Mouse (Mus musculus) ES-Bruce4 (cell line): ENCODE data around the gene Arl15. TPM values are rescaled to one million over a fixed set of nuclear protein-coding genes. Genes with fewer than 3 reads are reported as not detected.

Experiments
- H3K27ac ChIP-seq: 2 replicates; pipeline ENCODE4 v1.5.1; 2012; ENCODE audit warnings: low read length, inconsistent platforms; ENCODE audit not compliant: insufficient read depth
- H3K27me3 ChIP-seq: 2 replicates; pipeline ENCODE4 v1.6.1; 2012; ENCODE audit warnings: mild to moderate bottlenecking, low read length, inconsistent platforms; ENCODE audit not compliant: control insufficient read depth, poor library complexity, insufficient read depth, severe bottlenecking
- H3K36me3 ChIP-seq: 2 replicates; pipeline ENCODE4 v1.6.1; 2012; ENCODE audit warnings: inconsistent platforms, mild to moderate bottlenecking, low read length, moderate library complexity; ENCODE audit not compliant: control insufficient read depth, poor library complexity, insufficient read depth, severe bottlenecking
- H3K4me1 ChIP-seq: one replicate; pipeline ENCODE4 v1.8.1; 2011; ENCODE audit warnings: low read length; ENCODE audit not compliant: control insufficient read depth, insufficient read depth
- H3K4me3 ChIP-seq: 2 replicates; pipeline ENCODE4 v1.5.1; 2011; ENCODE audit warnings: low read depth, mild to moderate bottlenecking, low read length
- H3K9ac ChIP-seq: 2 replicates; pipeline ENCODE4 v1.6.1; 2012; ENCODE audit warnings: low read depth, mild to moderate bottlenecking, inconsistent platforms; ENCODE audit not compliant: poor library complexity, severe bottlenecking
- H3K9me3 ChIP-seq: replicated peaks from 2 replicates; pipeline ENCODE4 v1.6.1; 2012; ENCODE audit warnings: mild to moderate bottlenecking, low read length, inconsistent platforms; ENCODE audit not compliant: control insufficient read depth, poor library complexity, insufficient read depth, severe bottlenecking
- CTCF ChIP-seq: IDR thresholded peaks from one replicate; pipeline ENCODE4 v1.8.1; 2011; ENCODE audit warnings: low read depth, low read length
- EP300 ChIP-seq: IDR thresholded peaks from 2 replicates; pipeline ENCODE4 v1.6.1; 2011; ENCODE audit warnings: low read depth, low read length; ENCODE audit not compliant: insufficient read depth
- POLR2A ChIP-seq: IDR thresholded peaks from one replicate; pipeline ENCODE4 v1.8.1; 2011; ENCODE audit warnings: low read length; ENCODE audit not compliant: insufficient read depth
- polyA plus RNA-seq: library from polyadenylated mRNA; stranded (reverse); fragments of >200 nt; gene quantifications from 2 replicates; pipeline ENCODE4 v1.2.4, GENCODE M21; 2011; ENCODE audit warnings: low read depth; ENCODE audit not compliant: missing spikeins, insufficient read depth, insufficient read length

Gene Arl15
- polyA plus RNA-seq, 1 experiment, result 53.3 TPM

DNA sequence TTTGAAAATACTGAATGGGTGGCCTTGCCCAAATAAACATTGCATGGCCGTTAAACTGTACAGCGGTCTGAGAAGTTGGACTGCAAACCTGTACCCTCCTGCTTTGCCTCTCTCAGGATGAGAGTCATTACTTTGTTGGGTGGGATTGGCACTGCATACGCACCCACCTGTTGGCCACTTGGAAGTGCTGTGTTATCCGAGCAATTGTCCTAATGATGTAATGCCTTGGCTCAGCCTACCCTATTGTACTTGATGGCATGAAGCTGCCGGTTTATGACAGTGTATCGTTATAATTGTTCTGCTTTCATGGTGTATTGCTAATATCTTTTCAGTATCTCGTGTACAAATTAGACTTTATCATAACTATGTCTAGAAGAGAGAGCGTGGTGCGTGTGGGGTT lies 103.6 kb downstream of the Arl15 start:
- H3K27ac ChIP-seq, result no peak overlapping the region
- no peak overlapping the region for H3K9ac ChIP-seq
- no peaks in the 10 kb centered on the region for H3K36me3 ChIP-seq
- H3K4me3 ChIP-seq, result no peak overlapping the region
- H3K27me3 ChIP-seq, result no peaks in the 10 kb centered on the region
- no peaks in the 10 kb centered on the region for H3K9me3 ChIP-seq
- TF ChIP-seq CTCF (no peak), POLR2A (no peak), EP300 (no peak)
- H3K4me1 ChIP-seq, result peaks cover 3% of the 10 kb centered on the region

DNA sequence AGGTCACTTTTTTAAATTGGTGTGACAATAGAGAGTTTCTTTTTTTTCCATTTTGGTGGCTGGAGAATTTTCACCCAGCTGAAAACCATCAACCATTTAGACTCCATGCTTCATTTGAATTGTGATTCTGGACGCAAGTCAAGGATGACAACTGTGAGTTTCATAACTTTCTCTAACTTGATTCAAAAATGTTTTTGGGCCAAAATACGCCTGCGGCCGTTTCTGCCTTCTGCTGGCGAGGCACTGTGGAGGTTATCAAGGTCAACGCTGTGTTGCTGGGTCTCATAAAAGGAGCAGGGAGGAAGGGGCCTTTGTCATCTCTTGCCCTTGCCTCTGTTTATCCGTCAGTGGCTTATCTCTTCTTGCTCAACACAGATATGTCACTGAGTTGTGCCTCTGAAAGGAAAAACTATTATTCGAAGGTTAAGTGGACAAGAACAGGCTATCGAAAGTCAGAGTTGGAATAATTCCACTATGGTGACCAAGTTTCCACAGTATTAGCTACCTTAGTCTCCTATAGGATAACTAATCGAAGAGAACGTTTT lies 106.8 kb downstream of the Arl15 start:
- Histone ChIP-seq H3K36me3 (no peaks in the 10 kb centered on the region), H3K4me1 (peaks cover 3% of the 10 kb centered on the region), H3K4me3 (no peak overlapping the region), H3K27me3 (no peaks in the 10 kb centered on the region), H3K9ac (no peak overlapping the region), H3K9me3 (no peaks in the 10 kb centered on the region), H3K27ac (no peak overlapping the region)
- TF ChIP-seq POLR2A, result no peak
- TF ChIP-seq EP300, result no peak
- no peak for TF ChIP-seq CTCF

DNA sequence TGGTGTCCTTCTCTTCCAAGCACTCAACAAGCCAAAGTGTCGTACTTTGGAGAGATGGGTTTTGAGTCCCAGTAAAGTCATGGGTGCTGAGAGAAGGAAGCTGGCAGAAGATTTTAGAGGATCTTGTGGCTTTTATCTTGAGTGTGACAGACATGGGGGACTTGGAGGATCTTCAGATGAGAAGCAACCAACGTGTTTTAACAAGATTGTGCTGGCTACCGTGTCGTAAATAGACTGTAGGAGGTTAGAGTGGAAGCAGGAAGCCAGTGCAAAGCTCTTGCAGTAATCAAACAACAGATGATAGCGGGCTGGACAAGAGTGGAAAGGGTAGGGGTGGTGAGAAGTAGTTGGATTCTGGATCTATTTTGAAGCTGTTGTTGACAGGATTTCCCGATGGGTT lies 109.0 kb downstream of the Arl15 start:
- Histone ChIP-seq H3K4me3 (no peak overlapping the region), H3K27ac (no peak overlapping the region), H3K9me3 (no peaks in the 10 kb centered on the region), H3K9ac (no peak overlapping the region), H3K4me1 (no peaks in the 10 kb centered on the region), H3K27me3 (no peaks in the 10 kb centered on the region), H3K36me3 (no peaks in the 10 kb centered on the region)
- no peak for TF ChIP-seq CTCF
- TF ChIP-seq EP300, result no peak
- TF ChIP-seq POLR2A, result no peak

DNA sequence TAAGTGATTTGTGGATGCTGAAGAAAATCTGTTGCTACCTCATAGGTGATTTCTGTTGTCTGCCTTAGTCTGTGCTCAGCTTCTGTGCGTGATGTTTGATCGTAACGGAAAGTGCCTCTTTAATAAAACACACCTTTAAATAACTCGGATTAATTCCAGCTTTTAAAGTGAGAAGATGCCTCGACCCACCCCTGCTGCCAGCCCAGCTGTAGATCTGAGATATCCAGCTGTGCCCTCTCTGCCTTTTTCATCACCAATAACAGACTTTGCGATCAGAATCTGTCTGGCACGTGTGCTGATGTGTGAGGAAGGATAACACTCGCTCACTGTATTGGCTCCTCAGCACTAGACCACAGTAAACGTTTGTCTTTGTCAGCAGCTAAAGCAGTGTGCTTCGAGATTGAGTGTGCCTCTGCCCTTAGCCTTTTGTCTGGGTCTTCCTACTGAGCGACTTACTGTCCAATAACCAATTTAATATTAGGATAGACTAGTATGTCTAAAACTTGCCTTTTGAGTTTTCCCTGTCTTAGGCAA lies 117.7 kb downstream of the Arl15 start:
- Histone ChIP-seq H3K4me3 (no peak overlapping the region), H3K9ac (no peak overlapping the region), H3K4me1 (no peaks in the 10 kb centered on the region), H3K27ac (no peak overlapping the region), H3K36me3 (0 out of 2 replicates have a peak, but pooled peaks cover 3% of the 10 kb centered on the region), H3K9me3 (no peaks in the 10 kb centered on the region), H3K27me3 (no peaks in the 10 kb centered on the region)
- no peak for TF ChIP-seq EP300
- no peak for TF ChIP-seq CTCF
- TF ChIP-seq POLR2A, result no peak

DNA sequence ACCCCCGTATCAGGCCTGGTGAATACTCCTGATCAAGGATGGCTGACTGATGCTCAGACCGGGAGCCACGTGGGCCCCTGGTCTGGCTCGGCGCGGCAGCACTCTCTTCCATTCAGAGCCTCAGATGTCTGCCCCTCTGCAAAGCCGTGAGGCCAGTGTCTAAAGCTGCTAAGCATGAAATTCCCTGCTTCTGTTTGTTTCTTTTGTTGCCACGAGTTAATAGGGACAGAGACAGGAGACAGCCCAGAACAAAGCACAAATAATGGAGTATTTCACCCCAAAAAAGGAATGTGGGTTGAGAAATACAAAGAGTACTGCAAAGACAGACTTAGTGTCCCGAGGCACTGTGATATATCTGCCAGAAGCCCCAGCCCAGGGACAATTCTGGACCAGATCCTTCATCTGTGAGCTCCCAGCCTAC lies 120.3 kb downstream of the Arl15 start:
- no peaks in the 10 kb centered on the region for H3K9me3 ChIP-seq
- H3K9ac ChIP-seq, result no peak overlapping the region
- no peak overlapping the region for H3K27ac ChIP-seq
- H3K27me3 ChIP-seq, result no peaks in the 10 kb centered on the region
- H3K4me3 ChIP-seq, result no peak overlapping the region
- H3K36me3 ChIP-seq, result 0 out of 2 replicates have a peak, but pooled peaks cover 3% of the 10 kb centered on the region
- no peaks in the 10 kb centered on the region for H3K4me1 ChIP-seq
- TF ChIP-seq POLR2A (no peak), EP300 (no peak), CTCF (no peak)

DNA sequence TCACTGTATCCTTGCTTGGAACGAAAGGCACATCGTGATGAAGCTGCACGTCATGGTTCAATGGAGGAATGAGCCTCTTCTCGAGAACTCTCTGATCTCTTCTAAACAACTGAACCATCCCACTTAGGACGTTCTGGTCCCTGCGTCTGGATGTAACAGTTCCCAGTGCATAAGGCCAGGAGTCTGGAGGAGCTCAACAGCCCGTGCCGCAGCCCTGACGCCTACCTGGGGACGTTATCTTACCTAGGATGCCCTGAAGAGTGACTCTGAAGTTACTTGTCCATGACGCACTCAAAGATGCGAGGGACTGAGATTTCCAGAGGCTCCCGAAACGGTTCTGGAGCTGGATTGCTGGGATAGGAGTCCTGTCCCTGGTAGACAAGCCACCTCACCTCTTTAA lies 121.4 kb downstream of the Arl15 start:
- H3K27ac ChIP-seq, result no peak overlapping the region
- no peak overlapping the region for H3K9ac ChIP-seq
- H3K4me3 ChIP-seq, result no peak overlapping the region
- no peaks in the 10 kb centered on the region for H3K9me3 ChIP-seq
- no peaks in the 10 kb centered on the region for H3K27me3 ChIP-seq
- TF ChIP-seq POLR2A (no peak), EP300 (no peak), CTCF (no peak)
- H3K4me1 ChIP-seq, result no peaks in the 10 kb centered on the region
- H3K36me3 ChIP-seq, result 0 out of 2 replicates have a peak, but pooled peaks cover 3% of the 10 kb centered on the region
